Mouse (Mus musculus): Measurements from ENCODE around the gene Itga8.
A peak's percentile ranks its signal among the peaks of the same experiment; 100 is the strongest.

Gene Itga8

DNA sequence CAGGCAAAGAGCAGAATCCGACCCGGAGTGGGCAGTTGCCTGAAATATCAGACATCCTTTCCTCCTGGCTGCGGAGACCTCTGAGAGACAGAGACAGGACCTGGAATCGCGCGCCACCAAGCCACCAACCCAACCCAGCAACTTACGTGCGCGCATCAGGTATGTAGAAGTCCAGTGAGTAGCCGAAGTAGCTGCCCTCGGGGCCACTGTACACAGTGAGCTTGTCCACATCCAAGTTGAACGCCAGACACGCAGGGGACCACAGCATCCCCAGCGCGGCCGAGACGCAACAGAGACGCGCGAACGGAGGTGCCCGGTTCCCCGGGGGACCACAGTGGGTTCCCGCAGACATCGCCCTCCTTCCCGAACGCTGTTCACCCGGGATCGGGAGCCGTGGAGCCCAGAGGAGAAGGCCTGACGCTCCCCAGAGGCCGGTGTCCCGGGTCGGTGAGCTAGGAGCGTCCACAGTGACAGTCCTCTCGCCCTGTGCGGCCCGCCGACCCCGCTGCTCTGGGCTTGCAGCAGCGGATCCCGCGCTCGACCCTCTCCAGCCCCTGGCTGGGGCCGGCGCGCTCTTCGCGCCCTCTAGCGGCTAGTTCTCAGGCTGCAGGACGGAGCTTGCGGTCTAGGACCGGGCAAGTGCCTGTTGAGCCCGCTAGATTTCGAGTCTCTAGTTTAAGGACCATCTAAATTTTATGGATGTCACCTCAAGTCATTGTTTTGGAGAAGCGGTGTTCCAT, at the start of gene Itga8:
Gene Itga8 (minus strand): TSS at position 492 of the 740 bp plus-strand sequence.
- DNase-seq: peak; percentile 33

DNA sequence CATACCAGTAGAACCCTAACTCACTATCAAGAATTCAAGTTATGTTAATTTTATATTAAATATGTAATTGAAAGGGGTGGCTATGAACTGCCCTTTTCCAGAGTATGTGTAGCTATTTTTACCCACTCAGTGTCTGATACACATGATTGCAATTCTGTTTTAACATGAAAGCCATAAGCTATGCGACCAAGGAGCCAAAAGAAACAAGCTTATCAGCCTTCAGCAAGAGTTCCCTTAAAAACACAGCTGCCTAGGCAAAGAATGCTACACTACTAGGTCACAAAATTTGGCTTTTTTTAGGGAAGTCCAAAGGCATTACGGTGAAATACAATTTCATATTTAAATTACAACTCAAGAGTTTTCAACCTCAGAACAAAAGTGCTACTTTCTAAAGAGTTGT, 47.2 kb upstream of the Itga8 start:
- DNase-seq: no peak

DNA sequence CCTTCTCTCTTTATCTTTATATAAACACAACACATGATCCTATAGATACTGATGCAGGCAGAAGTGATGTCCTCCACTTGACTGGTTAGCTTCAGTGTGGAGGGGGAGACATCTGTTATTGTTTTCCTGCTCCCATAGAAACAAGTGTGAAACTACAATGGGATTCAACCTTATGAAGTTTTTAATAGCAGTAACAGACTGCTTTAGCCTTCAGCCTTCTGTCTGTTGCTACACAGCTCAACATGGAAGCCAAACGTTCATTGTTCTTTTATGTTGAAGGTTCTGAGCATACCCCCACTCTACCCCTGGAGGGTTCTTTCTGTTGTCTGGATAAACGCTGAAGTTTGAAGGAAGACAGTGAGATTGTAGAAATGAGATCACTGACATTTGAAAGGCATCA, 30.2 kb upstream of the Itga8 start:
- no peak for DNase-seq

DNA sequence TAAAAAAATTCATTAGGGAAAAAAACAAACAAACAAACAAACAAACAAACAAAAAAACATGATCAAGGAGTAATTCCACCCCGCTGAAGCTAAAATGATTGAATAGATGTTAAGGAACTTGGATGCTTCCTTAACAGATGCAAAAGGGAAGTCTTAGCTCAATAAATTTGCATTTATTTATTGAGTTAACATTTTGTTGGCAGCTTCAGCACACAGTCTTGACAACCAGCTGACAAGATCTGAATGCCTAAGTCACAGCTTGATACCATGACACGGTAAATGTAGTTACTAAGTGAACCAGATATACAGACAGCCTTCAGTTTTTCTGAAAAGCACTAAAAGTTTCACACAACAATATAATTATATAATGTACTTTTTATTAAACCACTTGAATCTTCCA, 27.9 kb upstream of the Itga8 start:
- no peak for DNase-seq

DNA sequence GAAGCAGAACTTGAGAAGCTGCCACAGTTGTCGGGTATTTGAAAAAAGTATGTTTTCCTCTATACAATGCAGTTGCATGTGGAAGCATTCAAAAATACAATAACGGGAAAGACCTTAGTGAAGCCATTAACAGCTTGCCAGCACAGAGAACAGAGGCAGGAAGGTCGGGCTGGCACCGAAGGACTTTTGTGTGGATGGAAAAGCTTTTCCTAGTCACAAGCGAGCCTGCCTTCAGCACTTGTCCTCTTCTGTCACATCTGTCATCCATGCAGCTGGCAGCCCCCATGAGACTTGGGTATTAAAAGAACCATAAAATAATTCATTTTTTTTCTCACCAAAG, 27.3 kb upstream of the Itga8 start:
- no peak for DNase-seq

DNA sequence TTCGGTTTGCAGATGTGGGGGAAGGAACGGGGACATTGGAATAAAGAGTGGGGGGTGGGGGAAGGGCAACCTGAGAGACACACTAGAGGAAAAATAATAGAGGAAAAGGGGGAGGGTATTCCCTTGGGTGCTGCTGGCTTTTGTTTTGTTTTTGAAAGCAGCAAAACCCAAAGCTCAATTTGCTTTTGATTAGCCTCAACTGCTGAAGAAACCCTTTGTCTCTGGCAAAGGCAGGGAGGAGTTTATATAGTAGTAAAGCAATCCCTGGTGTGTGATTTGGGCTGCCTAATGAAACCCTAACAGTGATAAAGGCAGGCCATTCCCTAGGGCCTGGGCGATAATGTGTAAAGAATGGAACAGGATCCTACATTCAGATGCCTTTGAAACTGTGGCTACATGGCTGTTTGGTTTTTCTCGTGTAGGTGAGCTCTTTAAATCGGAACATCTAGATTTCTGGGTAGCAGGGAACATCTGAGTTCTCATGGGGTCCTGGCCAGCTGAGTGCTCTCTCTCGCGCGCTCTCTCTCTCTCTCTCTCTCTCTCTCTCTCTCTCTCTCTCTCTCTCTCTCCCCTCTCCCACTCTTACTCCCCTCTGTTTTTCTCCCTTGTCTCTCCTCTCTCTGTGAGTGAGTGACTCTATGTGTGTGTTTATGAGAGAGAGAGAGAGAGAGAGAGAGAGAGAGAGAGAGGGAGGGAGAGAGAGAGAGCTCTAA, 26.8 kb upstream of the Itga8 start:
- DNase-seq: no peak

DNA sequence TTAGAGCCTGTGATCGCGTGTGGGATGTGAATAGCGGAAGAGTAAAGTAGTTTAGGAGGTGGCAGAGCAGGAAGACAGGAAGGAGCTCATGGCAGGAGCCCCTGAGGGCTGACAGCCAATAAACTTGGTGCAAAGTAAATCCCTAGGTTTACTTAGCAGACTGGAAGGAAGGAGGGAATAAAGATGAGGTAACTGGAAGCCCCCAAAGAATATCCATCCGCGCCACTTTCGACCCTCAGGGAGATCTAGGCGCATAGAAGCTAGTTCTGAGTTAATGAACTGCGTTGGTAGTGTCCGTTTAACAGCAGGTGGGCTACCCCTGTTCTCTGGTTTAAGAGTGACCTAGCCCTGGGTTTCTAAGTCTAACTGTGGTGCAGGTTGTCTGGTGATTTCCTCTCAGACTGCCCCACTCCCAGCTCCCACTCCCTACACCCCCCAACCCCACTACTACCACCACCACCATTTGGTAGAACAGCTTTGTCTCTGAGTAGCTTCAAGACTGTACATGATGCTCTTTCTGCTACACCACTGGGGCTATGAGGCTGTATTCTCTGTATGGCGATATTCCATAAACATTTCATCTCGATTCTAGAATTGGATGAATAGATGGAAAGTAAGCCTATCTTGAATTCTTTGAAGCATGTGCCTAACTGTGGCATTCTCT, 26.1 kb upstream of the Itga8 start:
- no peak for DNase-seq

DNA sequence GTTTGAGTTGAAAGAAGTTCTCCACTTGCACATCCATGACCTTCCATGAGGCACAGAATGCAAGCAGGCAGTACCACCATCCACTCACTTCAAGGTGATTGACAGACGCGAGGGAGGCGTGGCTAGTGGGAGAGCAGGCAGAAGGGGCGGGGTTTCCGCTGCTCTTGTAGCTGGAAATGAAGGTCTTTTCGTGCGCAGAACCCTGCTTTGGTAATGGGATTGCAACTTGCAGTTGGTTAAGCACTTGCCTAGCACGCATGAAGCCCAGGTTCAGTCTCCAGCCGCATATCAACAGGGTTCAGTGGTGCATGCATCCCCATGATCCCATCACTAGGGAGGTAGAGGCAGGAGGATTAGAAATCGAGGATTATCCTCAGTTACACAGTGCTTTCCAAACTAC, 25.5 kb upstream of the Itga8 start:
- no peak for DNase-seq

DNA sequence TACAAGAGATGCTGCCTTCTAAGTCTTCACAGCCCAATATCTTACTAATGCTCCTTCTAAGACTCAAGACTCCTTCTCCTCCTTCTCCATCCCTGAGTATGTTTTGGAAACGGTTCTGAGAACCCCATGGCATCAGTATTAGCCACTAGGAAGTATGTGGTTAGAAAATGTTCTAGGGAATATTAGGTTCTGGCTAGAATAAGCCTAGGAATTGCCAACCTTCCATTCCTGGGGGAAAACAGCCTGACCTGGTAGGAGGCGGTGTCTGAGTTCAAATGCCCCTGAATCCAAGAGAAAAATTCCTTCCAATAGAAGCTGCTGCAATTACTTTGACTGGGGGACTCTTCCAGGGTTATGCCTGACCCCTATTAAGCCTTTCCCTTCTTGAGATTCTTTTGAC, 24.1 kb upstream of the Itga8 start:
- DNase-seq: no peak

DNA sequence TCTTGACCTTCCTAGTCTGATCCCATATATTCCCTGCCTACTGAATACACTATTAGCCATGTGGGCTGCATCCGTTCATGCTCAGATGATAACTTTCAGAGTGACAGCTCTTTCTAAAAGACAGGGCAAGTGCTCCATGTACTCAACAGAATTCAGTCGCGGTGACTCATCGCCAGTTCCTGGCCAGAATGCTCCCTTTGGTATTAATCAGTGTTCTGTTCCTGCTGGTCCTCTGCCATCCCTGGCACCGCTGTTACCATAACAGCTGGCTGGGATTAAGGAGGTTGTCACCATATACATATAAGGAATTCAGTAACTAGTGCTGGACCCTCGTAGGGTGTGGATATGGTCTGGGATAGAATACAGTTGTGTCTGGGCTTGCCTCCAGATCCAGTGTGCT, 23.7 kb upstream of the Itga8 start:
- no peak for DNase-seq

DNA sequence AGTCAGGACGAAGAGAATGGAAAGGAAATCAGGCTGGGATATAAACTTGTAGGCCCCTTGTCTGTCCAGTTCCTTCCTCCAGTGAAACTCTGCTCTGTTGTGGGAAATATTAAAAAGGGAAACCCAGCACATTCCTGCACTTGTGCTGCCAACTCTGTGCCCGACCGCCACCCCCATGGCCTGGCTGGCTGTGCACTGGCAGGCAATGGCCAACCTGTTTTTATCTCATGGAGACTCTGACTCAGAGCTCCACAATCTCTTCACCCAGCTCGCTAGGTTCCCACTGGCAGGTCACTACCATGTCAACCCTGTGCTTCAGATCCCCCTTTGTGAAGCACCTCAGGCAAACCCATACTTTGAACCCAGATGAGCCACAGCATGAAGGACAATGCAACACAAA, 19.2 kb upstream of the Itga8 start:
- DNase-seq: no peak

DNA sequence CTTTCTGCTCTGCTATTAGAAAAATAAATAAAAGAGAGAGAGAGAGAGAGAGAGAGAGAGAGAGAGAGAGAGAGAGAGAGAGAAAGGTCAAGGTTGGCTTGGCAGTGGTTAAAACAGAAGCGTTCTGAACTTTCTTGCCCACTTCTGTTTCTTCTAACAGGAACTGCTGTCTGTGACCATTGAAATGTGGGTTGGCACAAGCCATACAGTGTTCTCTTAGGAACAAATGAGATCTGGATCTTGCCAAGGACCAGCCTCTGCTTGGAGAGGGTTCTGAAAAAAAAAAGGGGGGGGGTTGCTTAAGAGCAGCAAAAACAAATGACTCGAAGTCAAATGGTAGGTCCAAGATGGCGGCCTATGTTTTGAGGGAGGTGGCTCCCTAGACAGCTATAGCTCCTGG, 17.0 kb upstream of the Itga8 start:
- DNase-seq: no peak

DNA sequence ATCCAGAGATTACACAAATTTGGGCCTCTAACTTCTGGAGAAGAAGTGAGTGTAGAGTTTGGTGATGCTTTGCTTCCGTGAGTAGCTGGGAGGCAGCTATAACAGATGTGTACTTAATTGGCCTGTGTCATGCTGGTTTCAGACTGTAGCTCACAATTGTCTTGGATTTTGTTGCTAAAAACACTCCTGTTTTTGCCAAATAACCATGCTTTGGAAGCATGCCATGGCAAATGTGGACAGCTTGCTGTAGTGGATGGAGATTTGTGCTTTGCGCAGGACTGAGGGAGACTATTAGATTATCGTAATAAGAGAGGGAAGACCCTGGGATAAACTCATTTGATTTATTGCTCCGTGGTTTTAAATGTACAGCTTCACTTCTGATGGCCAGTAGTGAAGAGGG, 16.3 kb upstream of the Itga8 start:
- no peak for DNase-seq

DNA sequence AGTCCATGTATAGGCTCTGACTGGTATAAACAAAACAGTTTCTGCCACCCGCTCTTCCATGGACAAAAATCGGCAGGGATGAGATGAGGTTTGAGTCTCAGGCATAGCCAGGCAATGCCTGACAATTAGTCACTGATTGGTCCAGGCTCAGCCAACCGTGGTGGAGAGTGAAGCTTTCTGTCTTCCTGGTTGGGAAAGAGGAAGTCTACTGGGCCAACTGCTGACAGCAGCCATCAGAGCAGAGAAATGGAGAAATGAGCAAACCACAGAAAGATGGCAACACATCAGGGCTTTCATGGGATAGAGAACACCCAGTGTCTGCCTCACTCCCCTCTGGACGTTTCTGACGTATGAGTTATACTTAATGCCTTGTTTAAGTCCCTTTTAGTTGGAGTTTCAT, 15.6 kb upstream of the Itga8 start:
- DNase-seq: no peak

DNA sequence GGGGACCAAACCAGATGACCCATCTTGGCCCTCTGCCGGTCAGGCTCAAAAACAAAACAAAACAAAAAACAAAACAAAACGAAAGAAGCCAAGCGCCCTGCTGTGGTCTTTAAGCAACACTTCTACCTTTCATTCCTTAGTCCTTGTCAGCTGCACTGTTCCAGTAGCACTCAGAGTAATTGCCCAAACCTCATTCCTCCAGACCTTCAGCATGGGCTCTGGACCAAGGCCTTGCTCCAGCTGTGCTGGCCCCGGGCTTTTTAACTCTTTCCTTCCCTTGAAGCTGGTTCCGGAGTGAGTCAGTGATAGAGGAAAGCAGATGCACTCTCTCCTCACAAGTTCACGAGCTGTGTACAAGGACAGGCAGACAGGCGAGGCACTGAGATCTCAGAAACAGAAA, 14.6 kb upstream of the Itga8 start:
- no peak for DNase-seq

DNA sequence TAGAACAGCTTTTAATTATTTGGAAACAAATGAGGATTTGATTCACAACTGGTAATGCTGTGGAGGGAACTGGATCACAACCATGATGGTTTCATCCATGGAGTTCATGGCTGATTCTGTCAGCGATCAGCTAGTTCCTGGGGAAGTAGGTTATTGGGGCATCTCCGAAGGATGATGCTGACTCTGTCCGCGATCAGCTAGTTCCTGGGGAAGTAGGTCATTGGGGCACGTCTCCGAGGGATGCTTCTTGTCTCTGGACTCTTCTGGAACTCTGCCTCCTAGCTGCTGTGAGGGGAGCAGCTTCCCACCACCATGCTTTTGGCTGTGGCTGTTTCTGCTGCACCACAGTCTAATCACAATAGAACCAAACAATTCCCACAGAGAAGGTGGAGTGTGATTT, 12.3 kb upstream of the Itga8 start:
- DNase-seq: no peak

DNA sequence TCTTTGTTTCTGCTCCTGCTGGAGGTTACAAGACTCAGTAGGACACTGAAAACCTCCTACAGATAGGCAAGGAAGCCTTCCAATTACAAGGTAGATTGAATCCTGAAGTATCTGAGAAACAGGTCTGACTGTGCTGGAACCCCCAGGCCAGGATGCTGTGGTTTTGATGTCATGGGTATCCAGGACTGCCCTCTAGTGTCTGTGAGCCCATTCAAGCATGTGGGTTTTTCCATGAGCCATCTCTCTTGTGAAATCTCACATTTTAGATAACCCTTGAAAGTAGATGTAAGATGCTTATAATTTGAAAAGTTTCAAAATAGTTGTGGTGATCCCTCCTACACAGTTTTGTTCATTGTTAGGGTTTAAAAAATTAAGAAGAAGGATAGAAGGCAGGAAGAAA, 6.7 kb upstream of the Itga8 start:
- no peak for DNase-seq

DNA sequence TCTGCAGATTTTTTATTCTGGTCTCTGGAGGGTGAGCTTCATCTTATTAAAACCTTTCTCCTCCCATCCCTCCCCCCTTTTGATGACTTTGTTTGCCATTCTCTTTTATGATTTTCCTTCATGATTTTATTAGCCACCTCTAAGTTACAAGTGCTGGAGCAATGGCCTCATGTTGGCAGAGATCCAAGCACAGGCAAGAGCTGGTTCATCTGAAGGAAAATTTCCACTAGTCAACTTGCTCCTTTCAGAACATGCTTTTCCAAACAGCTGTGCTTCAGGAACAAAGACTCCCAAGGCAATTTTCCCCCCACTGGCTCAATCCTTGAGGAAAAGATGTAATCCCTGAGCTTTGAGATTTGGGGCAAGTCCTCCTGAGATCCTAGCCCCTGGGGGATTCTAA, 5.6 kb upstream of the Itga8 start:
- no peak for DNase-seq

DNA sequence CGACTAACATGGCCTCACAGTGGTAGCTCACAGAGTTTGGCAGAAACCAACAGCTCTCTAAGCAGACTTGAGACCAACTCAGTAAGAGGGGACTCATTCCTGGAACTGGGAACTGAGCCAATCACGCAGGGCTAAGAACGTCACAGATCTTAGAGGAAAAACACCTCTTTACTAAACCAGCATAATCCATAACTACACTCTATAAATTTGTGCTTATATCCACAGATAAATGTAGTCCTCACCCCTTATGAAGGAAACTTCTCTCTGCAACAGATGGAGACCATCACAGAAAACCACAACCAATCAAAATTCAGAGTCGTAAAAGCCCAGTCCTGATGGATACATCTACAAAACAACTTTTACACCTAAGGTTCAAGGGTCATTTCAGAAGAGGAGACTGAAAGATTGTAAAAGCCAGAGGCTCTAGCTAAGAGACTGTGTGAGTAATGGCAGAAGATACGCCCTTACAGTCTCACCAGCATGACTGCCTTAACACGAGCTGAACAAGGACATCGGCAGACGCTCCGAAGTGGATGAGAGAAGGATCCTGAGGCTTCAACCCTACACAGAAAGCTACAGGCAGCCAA, 3.4 kb upstream of the Itga8 start:
- no peak for DNase-seq

DNA sequence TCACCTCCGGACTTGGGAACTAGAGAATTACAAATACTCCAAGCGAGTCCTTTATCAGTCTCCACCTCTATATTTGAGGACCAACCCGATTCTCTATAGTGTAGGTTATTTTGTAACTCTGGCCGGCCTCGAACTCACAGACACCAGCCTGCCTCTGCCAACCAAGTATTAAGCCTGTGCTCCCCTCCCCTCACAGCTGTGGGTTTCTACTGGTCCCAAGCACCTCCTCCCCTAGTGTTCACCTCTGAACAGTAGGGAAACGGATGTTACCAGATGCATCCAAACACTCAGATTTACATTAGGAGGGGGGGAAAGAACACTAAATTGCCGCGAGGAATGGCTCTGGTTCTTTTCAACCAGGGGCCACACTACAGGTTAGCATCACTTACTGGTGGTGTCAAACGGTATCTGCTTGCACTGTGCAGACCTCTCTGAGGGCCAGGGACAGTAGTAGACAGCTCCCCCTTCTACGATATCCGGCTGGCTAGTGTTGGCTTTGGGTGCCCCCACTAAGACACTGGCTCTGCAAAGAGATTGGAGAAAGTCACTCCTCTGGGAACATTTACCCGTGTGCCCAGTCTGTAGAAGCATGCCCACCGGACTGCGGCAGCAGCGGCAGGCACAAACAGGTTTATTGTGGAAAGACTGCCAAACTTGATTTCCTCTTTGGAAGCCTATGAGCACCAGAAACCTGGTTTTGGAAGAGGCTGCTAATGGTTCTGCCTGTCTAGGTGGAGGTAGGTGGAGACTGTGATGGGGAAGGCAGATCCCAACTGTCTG, 1.1 kb downstream of the Itga8 start:
- no peak for DNase-seq

DNA sequence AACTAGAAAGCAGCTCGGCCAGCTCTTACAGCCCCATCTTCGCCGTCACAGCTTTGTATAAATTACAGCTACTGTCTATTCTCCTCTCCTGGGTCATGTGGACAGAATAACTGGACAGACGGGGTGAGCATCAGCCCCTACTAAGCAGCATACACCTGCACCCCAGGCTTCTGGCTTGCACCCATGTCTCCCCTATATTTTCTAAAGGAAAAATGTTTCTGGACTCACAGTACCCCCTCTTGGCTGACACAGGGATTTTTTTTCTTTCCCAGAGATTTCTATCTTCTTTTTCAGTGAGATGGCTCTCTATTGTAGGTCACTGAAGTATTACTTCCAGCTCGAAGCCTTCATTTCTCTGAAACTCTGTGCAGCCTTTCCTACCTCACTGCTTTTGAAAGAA, 4.4 kb downstream of the Itga8 start:
- DNase-seq: no peak

DNA sequence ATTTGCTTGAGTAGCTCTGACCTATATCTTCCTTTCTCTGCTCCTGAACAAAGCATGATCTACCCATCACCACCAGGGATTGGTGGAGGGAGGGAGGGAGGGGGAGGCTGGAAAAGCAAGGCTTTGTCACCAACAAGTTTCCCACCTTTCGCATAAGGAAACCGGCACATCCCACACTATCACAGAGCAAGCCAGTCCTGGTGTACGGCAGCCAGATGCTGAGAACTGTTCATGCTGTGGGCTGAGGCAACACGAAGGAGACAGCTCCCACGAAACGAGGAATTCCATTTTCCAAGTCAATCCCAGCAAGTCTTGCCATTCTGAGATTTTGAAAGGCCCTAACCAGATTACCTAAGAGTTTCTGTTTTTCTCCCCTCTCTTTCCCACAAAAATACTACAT, 6.6 kb downstream of the Itga8 start:
- no peak for DNase-seq

DNA sequence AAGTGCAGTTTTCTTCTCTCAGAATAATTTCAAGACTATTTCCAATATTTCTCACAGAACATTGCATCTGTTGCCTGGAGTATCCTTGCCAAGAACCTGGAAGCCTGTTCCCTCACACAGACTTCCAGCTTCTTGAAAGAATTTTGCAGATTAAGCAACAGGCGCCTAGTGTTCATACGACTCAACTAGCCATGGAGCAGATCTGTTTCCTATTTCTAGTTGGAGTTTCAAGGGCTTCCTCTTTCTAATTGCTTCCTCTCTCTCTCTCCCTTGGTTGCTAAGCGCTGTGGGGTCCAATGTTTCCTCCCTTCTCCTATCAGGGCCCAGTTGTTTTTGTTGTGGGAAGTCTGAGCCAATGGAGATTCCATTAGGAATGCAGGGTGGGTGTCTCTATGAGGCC, 7.7 kb downstream of the Itga8 start:
- no peak for DNase-seq
